Mouse (Mus musculus) left cerebral cortex, postnatal 25 days (tissue): ENCODE data around the gene Acss1. TPM values are rescaled to one million over a fixed set of nuclear protein-coding genes. Genes with fewer than 3 reads are reported as not detected.

Experiments used
- DNase-seq, 2 experiments: peaks; one replicate each; pipeline ENCODE4 v3.0.0; 2022; ENCODE audit warnings: low spot score in 2 of 2, mixed read lengths in 1 of 2
- intact Hi-C: fragments of 180-260 bp; cut with DNase I; formaldehyde crosslinking; loops from one replicate; pipeline ENCODE4 v1.15.1; 2025
- total RNA-seq, 2 experiments: library from RNA; stranded (reverse); gene quantifications; 2 replicates each; pipeline ENCODE4 v1.2.3; 2021

Gene Acss1
- total RNA-seq, 2 experiments from 2014 or later = 16.5 to 20.4 TPM

DNA sequence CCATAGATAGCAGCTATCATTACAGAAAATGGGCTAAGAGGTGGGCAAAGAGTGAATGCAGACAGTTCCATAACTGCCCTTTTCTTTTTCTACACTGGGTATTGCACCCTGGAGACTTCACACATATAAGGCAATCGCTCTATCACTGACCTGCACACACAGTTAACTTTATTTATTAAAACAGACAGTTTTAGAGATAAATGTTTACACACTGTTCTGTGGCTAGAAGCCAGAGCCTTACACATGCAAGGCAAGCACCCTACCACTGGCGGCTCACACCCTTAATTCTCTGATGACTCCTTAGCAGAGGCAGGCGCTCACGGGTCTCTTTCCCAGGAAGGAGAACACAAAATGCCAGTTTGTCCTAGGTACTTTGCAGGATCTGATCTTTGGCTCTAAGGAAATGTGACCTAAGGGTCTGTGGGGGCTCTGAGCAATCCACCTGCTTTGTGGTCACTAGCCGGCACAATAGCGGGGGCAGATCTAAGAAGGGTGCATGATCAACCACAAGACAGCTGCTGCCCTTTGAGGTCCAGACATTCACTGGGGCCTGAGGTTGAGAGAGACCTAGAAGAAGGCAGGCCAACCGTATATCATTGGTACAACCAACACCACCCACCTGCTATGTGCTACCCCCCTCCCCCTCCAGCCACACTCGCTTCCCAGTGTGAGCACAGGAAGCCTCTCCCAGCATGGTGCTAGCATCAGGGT lies 21.7 kb downstream of the Acss1 start:
- intact Hi-C loops = no loop called here
- DNase-seq = no peak

DNA sequence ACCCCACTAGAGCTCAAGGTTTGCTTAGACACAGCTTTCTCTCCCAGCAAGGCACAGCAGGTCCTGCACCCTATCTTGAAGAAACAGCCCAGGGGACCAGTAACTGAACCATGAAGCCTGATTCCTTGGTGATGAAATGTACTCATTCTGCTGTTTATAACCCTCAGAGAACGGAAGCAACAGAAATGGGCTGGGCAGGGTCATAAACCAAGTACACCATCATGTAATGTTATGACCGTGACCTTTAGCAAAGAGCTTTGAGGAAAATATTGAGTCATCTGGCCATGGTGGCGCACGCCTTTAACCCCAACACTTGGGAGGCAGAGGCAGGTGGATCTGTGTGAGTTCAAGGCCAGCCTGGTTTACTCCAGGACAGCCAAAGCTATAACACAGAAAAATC lies 23.1 kb downstream of the Acss1 start:
- no peak for DNase-seq
- intact Hi-C loops = no loop called here

- intact Hi-C loops = no loop called here
- DNase-seq = peak; percentile 54 to 84
Observed at GRCm38 (mm10) chr2:150643726-150644415, 24.4 kb downstream of the Acss1 start.

GRCm38 (mm10) chr2:150643166-150643565 lies 25.1 kb downstream of the Acss1 start:
- no peak for DNase-seq
- intact Hi-C loops = no loop called here

- no peak for DNase-seq
- intact Hi-C loops = loop anchor here (1.0 kb wide), 1 partner anchor 11 kb away; no protein-coding TSS in a partner anchor
Observed at GRCm38 (mm10) chr2:150638370-150638733, 29.9 kb downstream of the Acss1 start.

GRCm38 (mm10) chr2:150637702-150638369 lies 30.5 kb downstream of the Acss1 start:
- intact Hi-C loops = loop anchor here (1.0 kb wide), 1 partner anchor 11 kb away; no protein-coding TSS in a partner anchor
- no peak for DNase-seq

GRCm38 (mm10) chr2:150635877-150636446 lies 32.3 kb downstream of the Acss1 start:
- intact Hi-C loops = no loop called here
- DNase-seq = no peak

DNA sequence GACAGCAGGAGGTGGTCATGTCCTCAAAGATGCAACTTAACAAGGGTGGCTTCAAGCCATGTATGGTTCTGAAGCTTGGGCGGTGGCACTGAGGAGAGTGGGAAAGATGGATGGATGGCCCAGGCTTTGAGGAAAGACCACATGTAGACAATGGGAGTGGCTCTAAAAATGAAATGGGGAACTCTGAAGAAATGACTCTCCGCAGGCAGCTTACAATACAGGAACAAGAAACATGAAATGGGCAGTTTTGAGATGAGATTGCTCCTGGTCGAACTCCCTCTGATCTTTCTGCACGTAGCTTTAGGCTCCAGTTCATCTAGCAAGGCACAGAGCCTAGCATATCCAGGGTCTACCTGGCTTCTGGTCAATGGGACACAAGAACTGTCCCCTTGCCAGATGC lies 39.0 kb downstream of the Acss1 start:
- intact Hi-C loops = no loop called here
- DNase-seq = no peak

DNA sequence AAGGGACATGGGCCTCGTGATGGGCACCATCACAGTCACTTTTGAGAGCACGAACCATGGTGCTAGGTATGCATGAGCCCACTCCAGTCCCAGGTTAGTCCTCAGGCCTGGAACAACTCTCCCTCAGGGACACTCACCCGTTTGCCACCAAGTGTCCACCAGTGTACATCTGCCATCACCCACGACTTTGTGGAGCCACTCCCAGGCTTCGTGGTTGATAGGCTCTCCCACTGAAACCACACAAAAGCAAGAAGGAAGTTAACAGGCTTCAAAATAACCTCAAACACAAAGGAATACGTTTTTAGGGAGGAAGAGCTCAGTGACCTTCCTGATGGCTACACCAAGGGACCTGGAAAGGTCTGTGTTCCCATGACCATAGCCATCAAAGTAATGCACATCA lies 41.2 kb downstream of the Acss1 start:
- intact Hi-C loops = no loop called here
- no peak for DNase-seq

GRCm38 (mm10) chr2:150624926-150625325 lies 43.4 kb downstream of the Acss1 start:
- no peak for DNase-seq
- intact Hi-C loops = no loop called here

- DNase-seq = no peak
- intact Hi-C loops = no loop called here
Observed at GRCm38 (mm10) chr2:150623957-150624356, 44.3 kb downstream of the Acss1 start.

- no peak for DNase-seq
- intact Hi-C loops = no loop called here
Observed at GRCm38 (mm10) chr2:150621698-150622097, 46.6 kb downstream of the Acss1 start.

- intact Hi-C loops = loop anchor here (5.0 kb wide), 1 partner anchor 392 kb away; no protein-coding TSS in a partner anchor
- DNase-seq = no peak
Observed at GRCm38 (mm10) chr2:150610097-150610496, 58.2 kb downstream of the Acss1 start.

DNA sequence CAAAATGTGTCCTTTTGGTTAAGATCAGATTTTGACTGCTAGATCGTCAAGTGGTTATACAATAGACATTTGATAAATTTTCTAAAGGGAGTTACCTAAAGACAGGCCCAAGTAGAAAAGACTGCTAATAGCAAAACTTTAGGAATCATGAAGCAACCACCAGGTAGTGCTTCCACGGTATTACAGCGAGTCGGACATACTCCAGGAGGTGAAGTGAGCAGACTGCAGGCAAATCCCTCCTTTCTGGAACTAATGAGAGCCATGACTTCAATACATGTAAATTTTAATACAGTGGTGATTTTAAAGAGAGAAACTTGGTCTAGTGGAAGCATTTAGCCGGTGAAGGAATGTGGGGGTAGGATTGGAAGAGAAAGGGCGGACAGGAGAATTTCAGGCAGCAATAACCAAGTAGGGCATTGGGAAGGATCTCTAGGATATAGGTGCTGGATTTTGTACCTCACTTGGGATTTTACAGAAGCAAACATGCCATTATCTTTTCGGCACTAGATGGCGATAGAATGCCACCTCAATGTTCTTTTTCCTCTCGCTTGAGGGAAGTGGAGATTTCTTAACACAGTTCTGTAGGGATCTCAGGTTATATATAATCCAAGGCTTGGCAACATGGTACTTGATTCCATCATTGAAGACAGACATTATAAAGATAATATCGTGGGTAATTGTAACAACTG lies 59.3 kb downstream of the Acss1 start:
- intact Hi-C loops = loop anchor here (1.0 to 5.0 kb wide), 4 partner anchors 66 to 298 kb away; partner anchors contain the start of genes Entpd6, Gins1 and Pygb
- peak; percentile 80 to 91 for DNase-seq

GRCm38 (mm10) chr2:150608087-150608799 lies 60.1 kb downstream of the Acss1 start, which contains the start of gene Apmap:
Gene Apmap (minus strand): TSS chr2:150608567.
- DNase-seq = peak; percentile 98
- intact Hi-C loops = loop anchor here (1.0 to 5.0 kb wide), 3 partner anchors 141 to 299 kb away; partner anchors contain the start of genes Entpd6, Gins1 and Pygb

GRCm38 (mm10) chr2:150607086-150607485 lies 61.2 kb downstream of the Acss1 start:
- DNase-seq = no peak
- intact Hi-C loops = loop anchor here (5.0 kb wide), 2 partner anchors 180 to 300 kb away; partner anchors contain the start of genes Gins1 and Pygb

GRCm38 (mm10) chr2:150604802-150605201 lies 63.5 kb downstream of the Acss1 start:
- intact Hi-C loops = loop anchor here (5.0 kb wide), 2 partner anchors 182 to 302 kb away; partner anchors contain the start of genes Gins1 and Pygb
- DNase-seq = no peak

GRCm38 (mm10) chr2:150602166-150602565 lies 66.1 kb downstream of the Acss1 start:
- intact Hi-C loops = no loop called here
- no peak for DNase-seq

DNA sequence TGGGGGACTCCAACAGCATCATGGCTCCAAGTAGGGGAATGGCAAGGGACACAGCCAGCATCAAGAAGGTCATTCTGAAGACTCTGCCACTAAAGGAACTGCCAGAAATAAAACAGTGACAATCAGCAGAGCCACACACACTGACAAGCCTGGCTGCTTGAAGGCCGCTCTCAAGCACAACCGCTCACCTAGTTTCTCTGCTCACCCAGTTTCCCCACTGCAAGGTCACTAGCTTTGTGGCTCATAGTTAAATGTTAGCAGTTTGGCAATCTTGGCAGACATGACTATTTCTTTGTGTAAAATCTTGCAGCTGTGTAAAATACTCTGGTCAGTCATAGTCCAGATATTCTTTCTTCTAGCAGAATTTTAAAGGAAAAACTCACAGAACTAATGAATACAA lies 68.0 kb downstream of the Acss1 start:
- intact Hi-C loops = no loop called here
- DNase-seq = no peak
